Mouse (Mus musculus): ENCODE results near the gene Ripor3. TPM values are rescaled to one million over a fixed set of nuclear protein-coding genes. Genes with fewer than 3 reads are reported as not detected.
"Not testable (repeated sequence)": the region's sequence is repeated elsewhere in the genome, so short reads cannot be mapped to it uniquely, and the experiment has no call there.

The Ripor3 gene
- polyA plus RNA-seq (2015; fragmentation: Nextera tagmentation; extraction: Ambion mirVana) = 1.2 and 1.4 TPM in 2 replicates

- no peak for ATAC-seq (ENCODE audit: insufficient read depth)
- Histone ChIP-seq H3K9me3 (replicated peaks) (no peaks in the 10 kb centered on the region), H3K4me3 (replicated peaks) (no peak within 1 kb of the TSS), H3K36me3 (replicated peaks) (no peaks in the 10 kb centered on the region), H3K9ac (no peak within 1 kb of the TSS), H3K27me3 (no peaks in the 10 kb centered on the region), H3K4me2 (no peak within 1 kb of the TSS), H3K4me1 (replicated peaks) (peaks cover 24% of the 10 kb centered on the region), H3K27ac (replicated peaks) (no peak within 1 kb of the TSS)
- 29% methylated on average over 9 of the region's 9 CpGs for WGBS (ENCODE audit: insufficient replicate concordance)
Observed at GRCm38 (mm10) chr2:168009936-168010668, at the start of gene Ripor3. Gene Ripor3 (minus strand): TSS chr2:168010618.

DNA sequence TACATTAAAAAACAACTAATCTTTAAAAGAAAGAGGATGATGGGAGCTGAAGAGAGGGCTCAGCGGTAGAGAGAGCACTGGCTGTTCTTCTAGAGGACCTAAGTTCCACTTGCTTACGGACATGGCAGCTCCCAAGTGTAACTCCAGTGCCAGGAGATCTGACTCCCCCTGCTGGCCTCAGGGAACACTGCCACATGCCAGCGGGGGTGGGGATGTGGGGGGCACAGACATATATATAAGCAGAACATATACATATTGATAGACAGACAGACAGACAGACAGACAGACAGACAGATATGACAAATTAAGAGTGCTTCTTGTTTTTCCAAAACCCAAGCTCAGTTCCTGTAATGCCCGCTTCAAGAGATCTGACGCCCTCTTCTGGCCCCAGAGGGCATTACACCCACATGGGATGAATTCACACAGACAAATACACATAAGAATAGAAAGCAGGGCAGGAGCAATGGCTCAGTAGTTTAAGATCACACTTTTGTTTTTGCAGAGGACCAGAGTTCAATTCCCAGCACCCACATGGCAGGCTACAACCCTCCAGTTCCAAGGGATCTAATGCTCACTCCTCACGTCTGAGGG, 48.9 kb upstream of the Ripor3 start:
- no peak overlapping the region for H3K27ac ChIP-seq (replicated peaks)
- no peak overlapping the region for H3K9ac ChIP-seq
- H3K4me2 ChIP-seq = no peak overlapping the region
- H3K36me3 ChIP-seq (replicated peaks) = no peaks in the 10 kb centered on the region
- WGBS (ENCODE audit: insufficient replicate concordance) = 70% methylated on average over 6 of the region's 6 CpGs
- H3K9me3 ChIP-seq (replicated peaks) = no peaks in the 10 kb centered on the region
- H3K27me3 ChIP-seq = no peaks in the 10 kb centered on the region
- H3K4me1 ChIP-seq (replicated peaks) = 0 out of 2 replicates have a peak, but pooled peaks cover 5% of the 10 kb centered on the region
- ATAC-seq (ENCODE audit: insufficient read depth) = no peak
- H3K4me3 ChIP-seq (replicated peaks) = no peak overlapping the region

DNA sequence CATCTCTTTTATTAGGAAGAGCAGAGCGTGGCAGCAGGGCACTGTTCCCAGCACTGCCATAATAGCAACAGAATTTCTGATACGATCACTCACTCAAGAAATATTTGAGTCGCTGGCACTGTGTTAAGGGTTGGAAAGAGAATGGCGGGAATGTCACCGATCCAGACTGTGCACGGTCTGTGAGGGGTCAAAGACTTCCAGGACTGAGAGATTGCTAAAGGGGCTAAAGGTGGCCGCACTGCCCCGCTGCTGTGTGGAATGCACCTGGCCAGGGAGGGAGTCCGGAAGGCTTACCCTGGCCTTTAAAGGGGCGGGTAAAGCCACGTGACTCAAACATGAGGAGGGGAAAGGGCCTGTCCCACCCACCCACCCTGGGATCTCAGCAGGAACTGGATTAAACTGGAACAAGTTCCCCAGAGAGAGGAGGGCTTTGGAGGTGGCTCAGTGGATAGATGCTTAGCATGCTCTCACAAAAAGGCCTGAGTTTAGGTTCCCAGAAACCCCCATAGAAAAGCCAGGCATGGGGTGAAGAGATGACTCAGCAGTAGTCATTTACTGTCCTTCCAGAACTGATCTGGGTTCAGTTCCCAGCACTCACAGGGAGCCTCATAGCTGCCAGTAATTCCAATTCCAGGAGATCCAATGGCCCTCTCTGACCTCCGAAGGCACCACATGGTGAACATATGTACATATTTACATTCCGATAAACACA, 48.2 kb upstream of the Ripor3 start:
- 0 out of 2 replicates have a peak, but pooled peaks cover 5% of the 10 kb centered on the region for H3K4me1 ChIP-seq (replicated peaks)
- no peaks in the 10 kb centered on the region for H3K27me3 ChIP-seq
- H3K4me3 ChIP-seq (replicated peaks) = no peak overlapping the region
- 37% methylated on average over 13 of the region's 13 CpGs for WGBS (ENCODE audit: insufficient replicate concordance)
- peak; percentile 74 for ATAC-seq (ENCODE audit: insufficient read depth)
- no peaks in the 10 kb centered on the region for H3K36me3 ChIP-seq (replicated peaks)
- no peaks in the 10 kb centered on the region for H3K9me3 ChIP-seq (replicated peaks)
- no peak overlapping the region for H3K27ac ChIP-seq (replicated peaks)
- H3K9ac ChIP-seq = no peak overlapping the region
- H3K4me2 ChIP-seq = no peak overlapping the region

DNA sequence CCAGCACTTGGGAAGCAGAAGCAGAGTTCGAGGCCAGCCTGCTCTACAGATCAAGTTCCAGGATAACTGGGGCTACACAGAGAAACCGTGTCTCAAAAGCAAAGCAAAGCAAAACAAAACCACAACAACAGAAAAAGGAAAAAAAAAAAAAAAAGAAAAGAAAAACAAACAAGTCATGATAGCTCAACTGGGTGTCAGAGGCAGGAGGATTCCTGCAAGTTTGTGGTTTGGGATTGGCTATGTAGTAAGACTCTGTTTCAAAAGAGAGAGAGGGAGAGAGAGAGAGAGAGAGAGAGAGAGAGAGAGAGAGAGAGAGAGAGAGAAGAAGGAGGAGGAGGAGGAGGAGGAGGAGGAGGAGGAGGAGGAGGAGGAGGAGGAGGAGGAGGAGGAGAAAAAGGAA, 47.5 kb upstream of the Ripor3 start:
- H3K4me3 ChIP-seq (replicated peaks); H3K9me3 ChIP-seq (replicated peaks); H3K4me1 ChIP-seq (replicated peaks); H3K27ac ChIP-seq (replicated peaks); H3K36me3 ChIP-seq (replicated peaks); H3K4me2 ChIP-seq; H3K27me3 ChIP-seq; ATAC-seq (ENCODE audit: insufficient read depth); H3K9ac ChIP-seq: not testable (repeated sequence)
- WGBS (ENCODE audit: insufficient replicate concordance) = 38% methylated on average over 2 of the region's 2 CpGs

DNA sequence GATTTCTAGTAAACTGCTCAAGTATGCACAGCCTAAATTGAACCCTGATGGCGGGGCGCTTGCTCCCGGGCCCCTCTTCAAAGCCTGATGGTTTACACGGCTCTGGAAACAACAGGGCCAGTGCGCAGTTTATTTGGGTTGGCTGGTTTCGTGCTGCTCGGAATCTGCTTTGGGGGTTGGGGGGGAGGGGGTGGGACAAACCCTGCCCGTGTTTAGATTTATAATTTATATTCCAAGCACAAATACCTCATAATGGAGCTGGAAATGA, 46.2 kb upstream of the Ripor3 start:
- no peaks in the 10 kb centered on the region for H3K9me3 ChIP-seq (replicated peaks)
- H3K27me3 ChIP-seq = peaks cover 10% of the 10 kb centered on the region
- H3K4me3 ChIP-seq (replicated peaks) = no peak overlapping the region
- no peak overlapping the region for H3K27ac ChIP-seq (replicated peaks)
- WGBS (ENCODE audit: insufficient replicate concordance) = 52% methylated on average over 8 of the region's 8 CpGs
- no peak for ATAC-seq (ENCODE audit: insufficient read depth)
- H3K4me1 ChIP-seq (replicated peaks) = 0 out of 2 replicates have a peak, but pooled peaks cover 5% of the 10 kb centered on the region
- no peak overlapping the region for H3K9ac ChIP-seq
- H3K36me3 ChIP-seq (replicated peaks) = no peaks in the 10 kb centered on the region
- H3K4me2 ChIP-seq = no peak overlapping the region

DNA sequence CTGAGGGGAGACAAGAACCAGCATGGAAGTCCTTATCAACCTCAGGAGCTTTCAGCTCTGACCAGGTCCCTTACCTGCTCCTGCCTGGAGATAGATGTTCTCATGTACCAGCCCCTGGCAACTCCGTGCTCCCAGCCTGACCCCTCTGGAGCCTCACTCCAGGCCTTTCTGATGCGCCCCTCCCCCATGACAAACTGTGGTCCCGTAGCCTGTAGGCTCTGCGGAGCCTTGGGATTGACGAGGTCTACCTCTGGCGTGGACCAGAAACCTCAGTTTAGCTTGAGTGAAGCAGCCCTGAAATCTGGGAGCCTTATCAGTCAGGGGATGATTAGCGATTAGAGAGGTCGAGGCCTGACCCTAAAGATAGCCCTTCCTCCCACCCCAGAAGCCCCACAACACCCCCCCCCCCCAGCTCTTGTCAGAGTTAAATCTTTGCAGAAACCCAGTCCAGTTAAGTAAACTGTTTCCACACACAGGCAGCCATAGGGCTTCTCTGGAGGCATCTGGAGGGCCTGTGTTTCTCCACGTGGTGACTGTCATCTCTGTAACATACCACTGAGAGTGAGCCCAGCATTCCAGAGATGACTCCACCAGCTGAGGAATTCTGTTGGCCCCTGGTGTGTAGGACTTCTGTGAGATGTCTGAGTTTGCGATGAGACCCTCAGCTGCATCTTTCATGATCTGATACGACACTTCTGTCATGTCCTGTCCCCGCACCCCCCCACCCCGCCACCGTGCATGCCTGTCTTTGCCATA, 45.7 kb upstream of the Ripor3 start:
- WGBS (ENCODE audit: insufficient replicate concordance) = 45% methylated on average over 14 of the region's 14 CpGs
- Histone ChIP-seq H3K36me3 (replicated peaks) (no peaks in the 10 kb centered on the region), H3K9me3 (replicated peaks) (no peaks in the 10 kb centered on the region), H3K4me3 (replicated peaks) (no peak overlapping the region), H3K27me3 (peaks cover 15% of the 10 kb centered on the region), H3K4me2 (no peak overlapping the region), H3K9ac (no peak overlapping the region), H3K27ac (replicated peaks) (no peak overlapping the region), H3K4me1 (replicated peaks) (peaks cover 5% of the 10 kb centered on the region; the same call in 1 of the 2 replicates)
- ATAC-seq (ENCODE audit: insufficient read depth) = no peak

DNA sequence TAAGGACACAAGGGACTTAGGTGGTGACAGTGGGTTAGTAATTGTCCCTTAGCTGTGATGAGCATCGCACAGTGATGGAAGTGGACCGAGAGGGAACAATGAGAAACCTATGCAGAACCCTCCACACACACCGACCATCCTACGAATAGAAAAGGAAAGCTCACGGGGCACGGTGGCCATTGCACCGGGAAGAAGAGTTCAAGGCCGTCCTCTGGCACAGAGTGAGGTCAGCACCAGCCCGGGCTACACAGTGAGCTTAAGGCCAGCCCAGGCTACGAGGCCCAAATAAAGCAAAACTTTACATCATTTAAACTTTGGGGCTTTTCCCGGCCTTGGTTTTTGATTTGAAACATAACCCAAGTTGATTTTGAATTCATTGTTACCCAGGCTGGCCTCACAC, 43.7 kb upstream of the Ripor3 start:
- 70% methylated on average over 11 of the region's 11 CpGs for WGBS (ENCODE audit: insufficient replicate concordance)
- H3K4me1 ChIP-seq (replicated peaks) = peaks cover 23% of the 10 kb centered on the region
- H3K27me3 ChIP-seq = peaks cover 34% of the 10 kb centered on the region
- no peak overlapping the region for H3K27ac ChIP-seq (replicated peaks)
- H3K4me3 ChIP-seq (replicated peaks) = no peak overlapping the region
- no peak for ATAC-seq (ENCODE audit: insufficient read depth)
- H3K9me3 ChIP-seq (replicated peaks) = no peaks in the 10 kb centered on the region
- no peak overlapping the region for H3K9ac ChIP-seq
- no peak overlapping the region for H3K4me2 ChIP-seq
- H3K36me3 ChIP-seq (replicated peaks) = no peaks in the 10 kb centered on the region

- Histone ChIP-seq H3K9ac (no peak overlapping the region), H3K27ac (replicated peaks) (no peak overlapping the region), H3K36me3 (replicated peaks) (no peaks in the 10 kb centered on the region), H3K27me3 (peaks cover 44% of the 10 kb centered on the region), H3K4me2 (no peak overlapping the region), H3K9me3 (replicated peaks) (no peaks in the 10 kb centered on the region), H3K4me3 (replicated peaks) (no peak overlapping the region), H3K4me1 (replicated peaks) (peaks cover 20% of the 10 kb centered on the region)
- no peak for ATAC-seq (ENCODE audit: insufficient read depth)
- WGBS (ENCODE audit: insufficient replicate concordance) = 10% methylated on average over 2 of the region's 2 CpGs
Observed at GRCm38 (mm10) chr2:168052689-168053088, 42.3 kb upstream of the Ripor3 start.

GRCm38 (mm10) chr2:168052156-168052555, 41.7 kb upstream of the Ripor3 start:
- peaks cover 44% of the 10 kb centered on the region for H3K27me3 ChIP-seq
- H3K27ac ChIP-seq (replicated peaks) = no peak overlapping the region
- H3K4me3 ChIP-seq (replicated peaks) = no peak overlapping the region
- no peaks in the 10 kb centered on the region for H3K9me3 ChIP-seq (replicated peaks)
- H3K4me1 ChIP-seq (replicated peaks) = peaks cover 20% of the 10 kb centered on the region
- ATAC-seq (ENCODE audit: insufficient read depth) = no peak
- H3K4me2 ChIP-seq = no peak overlapping the region
- no peaks in the 10 kb centered on the region for H3K36me3 ChIP-seq (replicated peaks)
- H3K9ac ChIP-seq = no peak overlapping the region
- WGBS (ENCODE audit: insufficient replicate concordance) = 87% methylated on average over 1 of the region's 1 CpGs

DNA sequence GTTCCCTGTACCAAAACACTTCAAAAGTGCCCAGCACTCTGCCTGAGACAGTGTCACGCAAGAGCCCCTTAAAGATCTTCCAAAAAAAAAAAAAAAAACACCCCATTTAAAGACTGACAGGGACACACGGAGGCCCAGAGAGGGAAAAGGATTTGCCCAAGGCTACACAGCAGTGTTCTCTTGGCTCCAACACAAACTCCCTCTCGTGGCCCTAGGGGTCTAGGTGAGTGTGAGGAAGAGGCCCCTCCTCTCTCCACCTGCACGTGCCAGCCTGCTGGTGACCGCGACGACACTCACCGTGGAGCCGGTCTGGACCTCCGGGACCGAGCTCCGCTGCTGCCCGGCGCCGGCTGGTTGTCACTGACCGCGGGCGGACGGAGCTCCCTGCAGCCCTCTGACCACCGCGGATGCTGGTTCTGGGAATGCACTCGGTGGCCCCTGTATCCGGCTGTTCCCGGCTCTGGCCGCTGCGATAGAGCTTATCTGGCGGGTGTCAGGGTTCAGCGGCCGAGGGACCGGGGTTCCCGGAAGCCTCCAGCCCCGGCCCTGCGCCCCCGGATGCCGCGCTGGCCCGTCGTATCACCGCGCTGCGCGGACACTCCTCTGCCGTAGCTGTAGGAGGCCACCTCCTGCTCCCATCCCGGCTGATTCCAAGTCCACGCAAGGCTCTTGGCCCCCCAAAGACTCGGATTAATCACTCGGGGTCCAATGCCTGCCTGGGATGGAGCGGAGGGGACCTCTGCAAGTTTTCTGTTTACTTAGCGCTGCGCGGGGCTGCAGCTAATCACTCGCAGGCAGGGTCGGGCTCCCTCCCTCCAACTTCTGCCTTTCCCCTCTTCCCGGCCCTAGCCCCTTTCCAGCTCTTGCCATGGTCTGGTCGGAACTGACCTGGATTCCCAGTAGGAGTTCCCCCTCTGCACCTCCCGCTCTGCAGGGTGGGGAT, 39.9 kb upstream of the Ripor3 start:
- no peak overlapping the region for H3K27ac ChIP-seq (replicated peaks)
- ATAC-seq (ENCODE audit: insufficient read depth) = peak; percentile 68
- H3K9ac ChIP-seq = peak overlapping the region; percentile 27; the same call in 1 of the 2 replicates
- H3K27me3 ChIP-seq = peaks cover 44% of the 10 kb centered on the region
- H3K9me3 ChIP-seq (replicated peaks) = no peaks in the 10 kb centered on the region
- peaks cover 26% of the 10 kb centered on the region for H3K4me1 ChIP-seq (replicated peaks)
- peak overlapping the region; percentile 74 for H3K4me2 ChIP-seq
- H3K4me3 ChIP-seq (replicated peaks) = peak overlapping the region; percentile 47
- no peaks in the 10 kb centered on the region for H3K36me3 ChIP-seq (replicated peaks)
- WGBS (ENCODE audit: insufficient replicate concordance) = under 1% methylated on average over 56 of the region's 56 CpGs
